Mouse (Mus musculus) naive thymus-derived CD4-positive, alpha-beta T cell, adult 2 months (primary cell): Measurements from ENCODE around the gene Grap.
"Not testable (repeated sequence)": the region's sequence is repeated elsewhere in the genome, so short reads cannot be mapped to it uniquely, and the experiment has no call there.

Source experiments
- DNase-seq: peaks from one replicate; pipeline ENCODE4 v3.0.0-alpha.2; 2011; ENCODE audit warnings: low read depth

Grap gene

GRCm38 (mm10) chr11:61639601-61640177, 13.4 kb upstream of the Grap start:
- peak; percentile 51 for DNase-seq

GRCm38 (mm10) chr11:61640585-61640984, 12.5 kb upstream of the Grap start:
- DNase-seq: not testable (repeated sequence)

GRCm38 (mm10) chr11:61642106-61642505, 11.0 kb upstream of the Grap start:
- peak; percentile 53 for DNase-seq

- DNase-seq: no peak
Observed at GRCm38 (mm10) chr11:61643184-61643961, 9.7 kb upstream of the Grap start.

- peak; percentile 57 for DNase-seq
Observed at GRCm38 (mm10) chr11:61644576-61645326, 8.3 kb upstream of the Grap start.

- DNase-seq: peak; percentile 61
Observed at GRCm38 (mm10) chr11:61645357-61645857, 7.7 kb upstream of the Grap start.

- DNase-seq: peak; percentile 35
Observed at GRCm38 (mm10) chr11:61646499-61647039, 6.5 kb upstream of the Grap start.

- DNase-seq: peak; percentile 74
Observed at GRCm38 (mm10) chr11:61647110-61647910, 5.8 kb upstream of the Grap start.

- peak; percentile 56 for DNase-seq
Observed at GRCm38 (mm10) chr11:61647956-61648748, 4.9 kb upstream of the Grap start.

GRCm38 (mm10) chr11:61648749-61649115, 4.3 kb upstream of the Grap start:
- peak; percentile 56 for DNase-seq

- DNase-seq: no peak
Observed at GRCm38 (mm10) chr11:61649163-61649580, 3.9 kb upstream of the Grap start.

- DNase-seq: no peak
Observed at GRCm38 (mm10) chr11:61649626-61650025, 3.4 kb upstream of the Grap start.

GRCm38 (mm10) chr11:61650470-61651265, 2.4 kb upstream of the Grap start:
- no peak for DNase-seq

GRCm38 (mm10) chr11:61652216-61652615, 849 bp upstream of the Grap start:
- DNase-seq: no peak

GRCm38 (mm10) chr11:61653568-61653967, 503 bp downstream of the Grap start:
- DNase-seq: no peak

GRCm38 (mm10) chr11:61654786-61655311, 1.8 kb downstream of the Grap start:
- DNase-seq: no peak

- DNase-seq: no peak
Observed at GRCm38 (mm10) chr11:61655649-61656048, 2.6 kb downstream of the Grap start.

- no peak for DNase-seq
Observed at GRCm38 (mm10) chr11:61656148-61656850, 3.2 kb downstream of the Grap start.

- DNase-seq: no peak
Observed at GRCm38 (mm10) chr11:61657432-61657831, 4.4 kb downstream of the Grap start.
